Mouse (Mus musculus) effector memory CD4-positive, alpha-beta T cell, adult 5 months (primary cell): ENCODE measurements around the gene Cmtm3. TPM values are rescaled to one million over a fixed set of nuclear protein-coding genes. Genes with fewer than 3 reads are reported as not detected.

Experiments used
- polyA plus RNA-seq: library from polyadenylated mRNA; unstranded; fragments of 100-300 nt; shearing (Covaris generic); gene quantifications from one replicate; pipeline ENCODE4 v1.2.1, GENCODE M21; 2017

Cmtm3 gene
- 8.7 TPM for polyA plus RNA-seq

GRCm38 (mm10) chr8:104339229-104339982 lies at the start of gene Cmtm3:
Gene Cmtm3, plus strand, starts transcription at chr8:104339410.

GRCm38 (mm10) chr8:104293081-104293480 lies 46.1 kb upstream of the Cmtm3 start, which contains the start of gene Cmtm2a:
Gene Cmtm2a, minus strand, starts transcription at chr8:104293181.

GRCm38 (mm10) chr8:104309441-104310155 lies 29.6 kb upstream of the Cmtm3 start, which contains the start of the genes Gm45711 and Cmtm1:
Gene Gm45711, minus strand, starts transcription at chr8:104310081.
Gene Cmtm1, minus strand, starts transcription at chr8:104310145.

GRCm38 (mm10) chr8:104321267-104321666 lies 17.9 kb upstream of the Cmtm3 start, which contains the start of gene Gm11020:
Gene Gm11020, plus strand, starts transcription at chr8:104321567.

GRCm38 (mm10) chr8:104321930-104322329 lies 17.3 kb upstream of the Cmtm3 start, which contains the start of gene Cmtm2b:
Gene Cmtm2b, plus strand, starts transcription at chr8:104322230.

GRCm38 (mm10) chr8:104395703-104396357 lies 56.6 kb downstream of the Cmtm3 start, which contains the start of gene Cmtm4:
Gene Cmtm4, minus strand, starts transcription at chr8:104395807.

Other genes with a start within 250 kb of the Cmtm3 start
- gene Cdh5, start 237.8 kb upstream of the Cmtm3 start, polyA plus RNA-seq = not detected
- not detected for gene Bean1, start 169.0 kb upstream of the Cmtm3 start, polyA plus RNA-seq
- 56.7 TPM for gene Tk2, start 90.9 kb upstream of the Cmtm3 start, polyA plus RNA-seq
- gene Cklf, start 88.5 kb upstream of the Cmtm3 start, polyA plus RNA-seq = 85.0 TPM
- gene Cmtm2a, start 46.2 kb upstream of the Cmtm3 start, polyA plus RNA-seq = not detected
- not detected for gene Gm45711, start 29.3 kb upstream of the Cmtm3 start, polyA plus RNA-seq
- not detected for gene Cmtm1, start 29.3 kb upstream of the Cmtm3 start, polyA plus RNA-seq
- gene Gm11020, start 17.8 kb upstream of the Cmtm3 start, polyA plus RNA-seq = not detected
- gene Cmtm2b, start 17.2 kb upstream of the Cmtm3 start, polyA plus RNA-seq = not detected
- 1.3 TPM for gene Cmtm4, start 56.4 kb downstream of the Cmtm3 start, polyA plus RNA-seq
- gene Dync1li2, start 103.6 kb downstream of the Cmtm3 start, polyA plus RNA-seq = 39.5 TPM
- not detected for gene Terb1, start 170.5 kb downstream of the Cmtm3 start, polyA plus RNA-seq
- gene Nae1, start 195.2 kb downstream of the Cmtm3 start, polyA plus RNA-seq = 71.6 TPM
- gene Car7, start 195.3 kb downstream of the Cmtm3 start, polyA plus RNA-seq = 2.9 TPM